Mouse (Mus musculus): ENCODE data around the gene Ambra1.
A peak's percentile ranks its signal among the peaks of the same experiment; 100 is the strongest.

Gene Ambra1

GRCm38 (mm10) chr2:91921181-91921789 is 191.4 kb downstream of the Ambra1 start:
- DNase-seq (ENCODE audit: low read depth) = peak; percentile 59

GRCm38 (mm10) chr2:91921790-91922570 is 192.0 kb downstream of the Ambra1 start:
- DNase-seq (ENCODE audit: low read depth) = peak; percentile 73

- no peak for DNase-seq (ENCODE audit: low read depth)
Measured at GRCm38 (mm10) chr2:91922586-91923414, 192.9 kb downstream of the Ambra1 start.

GRCm38 (mm10) chr2:91923415-91924337 is 193.7 kb downstream of the Ambra1 start:
- DNase-seq (ENCODE audit: low read depth) = peak; percentile 79

GRCm38 (mm10) chr2:91924726-91925125 is 194.8 kb downstream of the Ambra1 start:
- DNase-seq (ENCODE audit: low read depth) = no peak

- DNase-seq (ENCODE audit: low read depth) = no peak
Measured at GRCm38 (mm10) chr2:91925442-91925841, 195.5 kb downstream of the Ambra1 start.

- no peak for DNase-seq (ENCODE audit: low read depth)
Measured at GRCm38 (mm10) chr2:91926949-91927348, 197.0 kb downstream of the Ambra1 start, which contains the start of gene Chrm4. Chrm4 (plus strand) TSS chr2:91927249.

GRCm38 (mm10) chr2:91927826-91928533 is 198.0 kb downstream of the Ambra1 start:
- peak; percentile 25 for DNase-seq (ENCODE audit: low read depth)

GRCm38 (mm10) chr2:91928534-91929350 is 198.8 kb downstream of the Ambra1 start:
- DNase-seq (ENCODE audit: low read depth) = no peak

GRCm38 (mm10) chr2:91929455-91929854 is 199.5 kb downstream of the Ambra1 start:
- DNase-seq (ENCODE audit: low read depth) = no peak

- DNase-seq (ENCODE audit: low read depth) = peak; percentile 73
Measured at GRCm38 (mm10) chr2:91929936-91930335, 200.0 kb downstream of the Ambra1 start.

GRCm38 (mm10) chr2:91930761-91931291 is 200.9 kb downstream of the Ambra1 start:
- no peak for DNase-seq (ENCODE audit: low read depth)

GRCm38 (mm10) chr2:91931328-91932159 is 201.6 kb downstream of the Ambra1 start:
- no peak for DNase-seq (ENCODE audit: low read depth)

GRCm38 (mm10) chr2:91932160-91932711 is 202.3 kb downstream of the Ambra1 start, which contains the start of gene Mdk:
Mdk (minus strand) TSS chr2:91932297.
- DNase-seq (ENCODE audit: low read depth) = no peak

- DNase-seq (ENCODE audit: low read depth) = no peak
Measured at GRCm38 (mm10) chr2:91932737-91933350, 202.9 kb downstream of the Ambra1 start.

- DNase-seq (ENCODE audit: low read depth) = no peak
Measured at GRCm38 (mm10) chr2:91933471-91933870, 203.5 kb downstream of the Ambra1 start.

GRCm38 (mm10) chr2:91934016-91934415 is 204.1 kb downstream of the Ambra1 start:
- DNase-seq (ENCODE audit: low read depth) = no peak

Data from NIH3T3 (cell line).